Mouse (Mus musculus) forebrain, postnatal 0 days (tissue): ENCODE data around the gene Wtip. TPM values are rescaled to one million over a fixed set of nuclear protein-coding genes. Genes with fewer than 3 reads are reported as not detected.
A peak's percentile ranks its signal among the peaks of the same experiment; 100 is the strongest.
"Not testable (repeated sequence)": the region's sequence is repeated elsewhere in the genome, so short reads cannot be mapped to it uniquely, and the experiment has no call there.

ENCODE experiments used
- ATAC-seq: fragments of 200-750 bp; cut with Nextera tagmentation; 2 replicates; pipeline ENCODE4 v1.8.0; 2017; ENCODE audit warnings: mild to moderate bottlenecking, moderate library complexity
- DNase-seq: peaks from one replicate; pipeline ENCODE4 v3.0.0-alpha.2; 2015
- H3K27ac ChIP-seq: fragments of 300-500 bp; sonication (generic); 2 replicates; pipeline ENCODE4 v1.5.1; 2014; ENCODE audit warnings: low read depth, mild to moderate bottlenecking, antibody characterized with exemption, low read length, moderate library complexity, mixed read lengths
- H3K27me3 ChIP-seq: fragments of 300-500 bp; sonication (generic); 2 replicates; pipeline ENCODE4 v1.6.1; 2014; ENCODE audit warnings: mild to moderate bottlenecking, low read length, mixed read lengths; ENCODE audit not compliant: insufficient read depth
- H3K36me3 ChIP-seq: fragments of 300-500 bp; sonication (generic); 2 replicates; pipeline ENCODE4 v1.6.1; 2014; ENCODE audit warnings: mild to moderate bottlenecking, moderate library complexity; ENCODE audit not compliant: insufficient read depth
- H3K4me1 ChIP-seq: fragments of 300-500 bp; sonication (generic); 2 replicates; pipeline ENCODE4 v1.6.1; 2014; ENCODE audit warnings: antibody characterized with exemption; ENCODE audit not compliant: insufficient read depth
- H3K4me2 ChIP-seq: fragments of 300-500 bp; sonication (generic); 2 replicates; pipeline ENCODE4 v1.6.1; 2014; ENCODE audit warnings: low read depth, mild to moderate bottlenecking, moderate library complexity
- H3K4me3 ChIP-seq: fragments of 300-500 bp; sonication (generic); 2 replicates; pipeline ENCODE4 v1.5.1; 2014; ENCODE audit warnings: low read depth, low read length, mixed read lengths
- H3K9ac ChIP-seq: fragments of 300-500 bp; sonication (generic); 2 replicates; pipeline ENCODE4 v1.6.1; 2014; ENCODE audit warnings: mild to moderate bottlenecking
- H3K9me3 ChIP-seq: fragments of 300-500 bp; sonication (generic); 2 replicates; pipeline ENCODE4 v1.6.1; 2016; ENCODE audit warnings: low read length
- CTCF ChIP-seq: sonication (generic); IDR thresholded peaks from 2 replicates; pipeline ENCODE4 v1.5.1; 2016; ENCODE audit warnings: antibody characterized with exemption, control low read depth, low read depth
- WGBS: fragments of 180-500 bp; shearing (Covaris S2); extraction: QIAGEN DNeasy Blood & Tissue Kit; methylation state at CpG from one replicate; pipeline ENCODE4 v1.1.7; 2014; 5-methylcytosine and 5-hydroxymethylcytosine counted together
- polyA plus RNA-seq: library from polyadenylated mRNA; unstranded; fragments of >200 nt; fragmentation: Nextera tagmentation; extraction: Ambion mirVana; gene quantifications from 2 replicates; pipeline ENCODE4 v1.2.1, GENCODE M21; 2015
- total RNA-seq: library from RNA; depleted of rRNA; stranded (reverse); fragments of >200 nt; gene quantifications from 2 replicates; pipeline ENCODE4 v1.2.3, GENCODE M21; 2014; rRNA removed

The Wtip gene
- total and polyA plus RNA-seq, 2 experiments from 2014 or later = 3.4 to 42.1 TPM

- WGBS = 49% methylated on average over 3 of the region's 3 CpGs
Observed at GRCm38 (mm10) chr7:34116601-34117000, 16.5 kb downstream of the Wtip start.

GRCm38 (mm10) chr7:34109190-34109589 is 23.9 kb downstream of the Wtip start:
- Histone ChIP-seq H3K27ac (no peak overlapping the region), H3K4me2 (no peak overlapping the region), H3K36me3 (peaks cover 29% of the 10 kb centered on the region), H3K27me3 (no peaks in the 10 kb centered on the region), H3K4me3 (no peak overlapping the region), H3K9ac (no peak overlapping the region), H3K4me1 (no peaks in the 10 kb centered on the region), H3K9me3 (no peaks in the 10 kb centered on the region)
- ATAC-seq = peak; percentile 12; the same call in 1 of the 2 replicates
- TF ChIP-seq CTCF = no peak
- DNase-seq = no peak
- WGBS = 51% methylated on average over 5 of the region's 5 CpGs

More at GRCm38 (mm10) chr7:34116601-34117000, 16.5 kb downstream of the Wtip start:
- Histone ChIP-seq H3K4me1 (no peaks in the 10 kb centered on the region), H3K27me3 (no peaks in the 10 kb centered on the region), H3K4me2 (no peak overlapping the region), H3K36me3 (peaks cover 52% of the 10 kb centered on the region), H3K9me3 (no peaks in the 10 kb centered on the region), H3K9ac (no peak overlapping the region), H3K4me3 (no peak overlapping the region), H3K27ac (no peak overlapping the region)
- no peak for TF ChIP-seq CTCF
- ATAC-seq (no peak), DNase-seq (no peak)

GRCm38 (mm10) chr7:34101276-34101675 is 31.8 kb downstream of the Wtip start:
- H3K4me1 ChIP-seq = no peaks in the 10 kb centered on the region
- ATAC-seq = no peak
- no peak overlapping the region for H3K9ac ChIP-seq
- no peak overlapping the region for H3K4me3 ChIP-seq
- no peak for TF ChIP-seq CTCF
- no peaks in the 10 kb centered on the region for H3K27me3 ChIP-seq
- no peaks in the 10 kb centered on the region for H3K36me3 ChIP-seq
- no peak for DNase-seq
- no peak overlapping the region for H3K27ac ChIP-seq
- H3K4me2 ChIP-seq = no peak overlapping the region
- H3K9me3 ChIP-seq = no peaks in the 10 kb centered on the region

- Histone ChIP-seq H3K27me3 (no peaks in the 10 kb centered on the region), H3K4me3 (no peak overlapping the region), H3K36me3 (no peaks in the 10 kb centered on the region), H3K9ac (no peak overlapping the region), H3K27ac (no peak overlapping the region), H3K9me3 (no peaks in the 10 kb centered on the region), H3K4me1 (no peaks in the 10 kb centered on the region), H3K4me2 (no peak overlapping the region)
- 72% methylated on average over 2 of the region's 2 CpGs for WGBS
- TF ChIP-seq CTCF = no peak
- ATAC-seq = no peak
- DNase-seq = no peak
Observed at GRCm38 (mm10) chr7:34100002-34100401, 33.1 kb downstream of the Wtip start.

- H3K36me3 ChIP-seq = no peaks in the 10 kb centered on the region
- H3K4me3 ChIP-seq = no peak within 1 kb of the TSS
- H3K9ac ChIP-seq = no peak within 1 kb of the TSS
- no peak within 1 kb of the TSS for H3K4me2 ChIP-seq
- H3K27ac ChIP-seq = no peak within 1 kb of the TSS
- WGBS = 68% methylated on average over 3 of the region's 3 CpGs
- no peaks in the 10 kb centered on the region for H3K4me1 ChIP-seq
- TF ChIP-seq CTCF = no peak
- no peaks in the 10 kb centered on the region for H3K27me3 ChIP-seq
- no peaks in the 10 kb centered on the region for H3K9me3 ChIP-seq
- DNase-seq (no peak), ATAC-seq (no peak)
Observed at GRCm38 (mm10) chr7:34094911-34095481, 38.1 kb downstream of the Wtip start, which contains the start of gene Scgb1b30. Scgb1b30 (plus strand) TSS chr7:34095431.

- H3K4me1 ChIP-seq, DNase-seq, H3K4me3 ChIP-seq, H3K9me3 ChIP-seq, H3K36me3 ChIP-seq, H3K9ac ChIP-seq, H3K4me2 ChIP-seq, H3K27ac ChIP-seq, ATAC-seq, H3K27me3 ChIP-seq: not testable (repeated sequence)
- 80% methylated on average over 5 of the region's 5 CpGs for WGBS
Observed at GRCm38 (mm10) chr7:34068132-34068531, 64.9 kb downstream of the Wtip start.

Other genes starting within 250 kb of the Wtip start
- not detected in 2 replicates for gene Scgb2b26, start 188.2 kb downstream of the Wtip start, total RNA-seq
- not detected in 2 replicates for gene Scgb2b26, start 188.2 kb downstream of the Wtip start, polyA plus RNA-seq
- gene Scgb2b27, start 119.3 kb downstream of the Wtip start, total RNA-seq = not detected in 2 replicates
- gene Scgb2b27, start 119.3 kb downstream of the Wtip start, polyA plus RNA-seq = not detected in 2 replicates
- not detected in 2 replicates for gene Scgb1b27, start 111.8 kb downstream of the Wtip start, total RNA-seq
- not detected in 2 replicates for gene Scgb1b27, start 111.8 kb downstream of the Wtip start, polyA plus RNA-seq
- not detected in 2 replicates for gene Scgb1b30, start 37.8 kb downstream of the Wtip start, total RNA-seq
- not detected in 2 replicates for gene Scgb1b30, start 37.8 kb downstream of the Wtip start, polyA plus RNA-seq
- 179 and 196 TPM in 2 replicates for gene Uba2, start 36.3 kb upstream of the Wtip start, total RNA-seq
- gene Uba2, start 36.3 kb upstream of the Wtip start, polyA plus RNA-seq = 109 and 123 TPM in 2 replicates
- 47.4 and 63.7 TPM in 2 replicates for gene Pdcd2l, start 63.4 kb upstream of the Wtip start, total RNA-seq
- 69.0 and 74.7 TPM in 2 replicates for gene Pdcd2l, start 63.4 kb upstream of the Wtip start, polyA plus RNA-seq
- 170 and 223 TPM in 2 replicates for gene Gpi1, start 97.1 kb upstream of the Wtip start, total RNA-seq
- 180 and 259 TPM in 2 replicates for gene Gpi1, start 97.1 kb upstream of the Wtip start, polyA plus RNA-seq
- not detected in 2 replicates for gene Gm6096, start 117.8 kb upstream of the Wtip start, total RNA-seq
- not detected in 2 replicates for gene Gm6096, start 117.8 kb upstream of the Wtip start, polyA plus RNA-seq
- gene 4931406P16Rik, start 180.3 kb upstream of the Wtip start, total RNA-seq = 48.5 and 55.7 TPM in 2 replicates
- 18.4 and 21.3 TPM in 2 replicates for gene 4931406P16Rik, start 180.3 kb upstream of the Wtip start, polyA plus RNA-seq